Mouse (Mus musculus) lung, postnatal 10 days (tissue): ENCODE data around the gene Gm11992.

Source experiments
- DNase-seq: peaks from one replicate; pipeline ENCODE4 v3.0.0; 2021

Gene Gm11992

DNA sequence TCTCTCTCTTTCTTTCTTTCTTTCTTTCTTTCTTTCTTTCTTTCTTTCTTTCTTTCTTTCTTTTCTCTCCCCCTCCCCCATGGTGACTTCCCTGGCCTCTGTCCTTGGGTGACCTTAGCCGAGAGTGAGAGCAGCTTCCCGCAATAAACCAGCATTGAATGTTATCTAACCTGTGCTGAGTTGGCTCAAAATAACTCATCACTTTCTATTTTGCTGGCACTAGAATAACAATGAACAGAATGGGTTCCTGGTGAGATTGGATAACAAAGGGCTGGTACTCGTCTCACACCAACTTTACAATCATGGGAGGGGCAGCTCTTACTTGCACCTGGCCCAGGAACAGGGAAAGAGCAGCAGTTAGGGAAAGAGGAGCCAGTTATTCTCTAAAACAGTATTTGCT lies 68.5 kb downstream of the Gm11992 start:
- DNase-seq, result no peak

DNA sequence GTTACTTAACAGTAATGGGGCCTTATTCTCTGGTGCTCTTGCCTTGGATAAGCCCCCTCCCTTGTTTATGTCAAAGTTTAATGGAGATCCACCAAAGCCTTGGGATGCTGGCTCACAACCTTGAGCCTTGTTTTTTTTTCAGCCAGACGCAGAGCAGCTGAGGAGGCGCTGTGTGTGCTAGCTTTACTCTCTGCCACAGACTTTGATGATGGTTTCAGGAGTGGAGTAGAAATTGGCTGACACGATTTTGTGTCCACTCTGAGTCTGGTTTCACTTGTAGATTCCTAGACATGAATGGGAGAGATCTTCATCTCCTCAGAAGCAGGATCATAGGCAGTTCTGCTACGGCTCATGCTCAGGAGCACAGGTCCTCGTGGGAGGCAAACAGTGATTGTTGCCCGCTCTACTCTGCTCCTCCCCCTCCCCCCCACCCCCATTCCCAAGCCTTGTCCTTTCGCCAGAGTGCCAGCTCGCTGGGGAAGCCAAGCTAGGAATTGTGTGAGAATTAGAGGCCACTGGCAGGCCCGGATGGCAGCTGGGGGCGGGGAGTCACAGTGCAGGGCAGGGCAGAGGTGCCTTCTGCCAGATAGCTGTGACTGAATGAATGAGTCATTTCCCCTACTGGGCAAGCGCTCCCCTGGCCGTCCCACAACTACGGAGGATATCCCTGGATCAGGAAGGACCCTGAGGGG lies 69.1 kb downstream of the Gm11992 start:
- peak; percentile 77 for DNase-seq

DNA sequence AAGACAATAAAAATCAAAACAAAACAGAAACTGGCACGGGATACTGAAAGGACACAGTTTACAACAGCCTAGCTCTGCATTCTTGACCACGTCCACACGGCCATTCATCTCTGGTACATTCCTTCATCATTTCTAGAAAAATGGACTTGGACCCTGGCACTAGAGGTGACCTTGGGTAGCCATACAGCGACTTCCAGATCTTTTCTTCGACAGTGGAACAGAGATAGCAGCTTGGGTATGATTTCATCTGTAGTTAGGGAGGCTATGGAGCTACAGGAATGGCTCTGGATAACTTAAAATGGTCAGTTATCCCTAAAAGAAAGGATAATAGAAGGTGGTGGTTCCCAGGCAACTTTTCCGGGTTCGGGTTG lies 69.6 kb downstream of the Gm11992 start, which contains the start of gene Upp1:
Gene Upp1 (plus strand): TSS at position 54 of the 371 bp plus-strand sequence.
- no peak for DNase-seq

DNA sequence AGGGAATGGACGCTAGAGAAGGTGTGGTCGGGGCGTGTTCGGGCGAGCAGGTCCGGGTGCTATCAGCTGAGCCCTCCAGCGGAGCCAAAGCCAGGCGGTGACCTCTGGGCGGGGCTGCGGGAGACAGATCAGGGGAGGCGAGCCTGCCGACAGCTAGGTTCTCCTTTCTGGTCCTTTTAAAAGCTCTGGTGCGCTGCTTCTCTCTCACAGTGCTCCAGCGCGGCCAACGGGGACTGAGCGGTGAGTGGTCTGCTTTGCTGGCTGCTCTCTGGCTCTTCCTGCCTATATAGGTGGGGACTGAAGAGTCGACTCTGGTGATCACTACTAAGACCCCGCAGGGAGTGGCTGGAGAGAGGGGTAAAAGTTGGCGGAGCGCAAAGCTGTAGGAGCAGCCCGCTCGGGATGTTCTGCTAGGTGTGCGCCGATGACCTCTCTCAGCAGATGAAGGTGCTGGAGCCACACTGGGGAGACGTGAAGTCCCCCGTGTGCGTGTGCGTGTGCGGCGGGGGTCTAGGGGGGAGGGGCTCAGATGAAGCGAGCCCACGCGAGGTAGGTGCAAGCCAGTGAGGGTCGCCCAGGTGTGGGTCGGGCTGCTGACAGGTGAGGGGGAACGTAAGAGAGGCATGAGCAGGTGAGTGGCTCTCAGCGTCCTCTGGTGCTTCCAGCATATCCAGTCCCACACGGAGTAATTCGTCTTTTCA lies 70.2 kb downstream of the Gm11992 start:
- peak; percentile 48 for DNase-seq
